Mouse (Mus musculus): Measurements from ENCODE around the gene Usp29.
"Not testable (repeated sequence)": the region's sequence is repeated elsewhere in the genome, so short reads cannot be mapped to it uniquely, and the experiment has no call there.

The Usp29 gene

GRCm38 (mm10) chr7:6760170-6760569 lies 29.8 kb downstream of the Usp29 start:
- peak; percentile 90 for DNase-seq (ENCODE audit: low read depth, low spot score)

- DNase-seq (ENCODE audit: low read depth, low spot score) = no peak
Measured at GRCm38 (mm10) chr7:6765240-6765639, 34.9 kb downstream of the Usp29 start.

GRCm38 (mm10) chr7:6770286-6770685 lies 39.9 kb downstream of the Usp29 start:
- no peak for DNase-seq (ENCODE audit: low read depth, low spot score)

- DNase-seq (ENCODE audit: low read depth, low spot score) = not testable (repeated sequence)
Measured at GRCm38 (mm10) chr7:6773865-6774413, 43.6 kb downstream of the Usp29 start.

- no peak for DNase-seq (ENCODE audit: low read depth, low spot score)
Measured at GRCm38 (mm10) chr7:6776314-6777059, 46.1 kb downstream of the Usp29 start.

GRCm38 (mm10) chr7:6777107-6777506 lies 46.7 kb downstream of the Usp29 start:
- DNase-seq (ENCODE audit: low read depth, low spot score) = peak; percentile 22

GRCm38 (mm10) chr7:6777689-6778088 lies 47.3 kb downstream of the Usp29 start:
- no peak for DNase-seq (ENCODE audit: low read depth, low spot score)

GRCm38 (mm10) chr7:6779172-6779571 lies 48.8 kb downstream of the Usp29 start:
- DNase-seq (ENCODE audit: low read depth, low spot score) = no peak

- DNase-seq (ENCODE audit: low read depth, low spot score) = no peak
Measured at GRCm38 (mm10) chr7:6781541-6781940, 51.2 kb downstream of the Usp29 start.

- peak; percentile 58 for DNase-seq (ENCODE audit: low read depth, low spot score)
Measured at GRCm38 (mm10) chr7:6784340-6785073, 54.1 kb downstream of the Usp29 start.

- DNase-seq (ENCODE audit: low read depth, low spot score) = no peak
Measured at GRCm38 (mm10) chr7:6787000-6787399, 56.6 kb downstream of the Usp29 start.

GRCm38 (mm10) chr7:6788101-6788500 lies 57.7 kb downstream of the Usp29 start:
- DNase-seq (ENCODE audit: low read depth, low spot score) = no peak

GRCm38 (mm10) chr7:6791286-6792065 lies 61.1 kb downstream of the Usp29 start:
- no peak for DNase-seq (ENCODE audit: low read depth, low spot score)

- DNase-seq (ENCODE audit: low read depth, low spot score) = no peak
Measured at GRCm38 (mm10) chr7:6793240-6793639, 62.9 kb downstream of the Usp29 start.

GRCm38 (mm10) chr7:6793811-6794210 lies 63.4 kb downstream of the Usp29 start:
- DNase-seq (ENCODE audit: low read depth, low spot score) = peak; percentile 33

GRCm38 (mm10) chr7:6797408-6797807 lies 67.0 kb downstream of the Usp29 start:
- no peak for DNase-seq (ENCODE audit: low read depth, low spot score)

GRCm38 (mm10) chr7:6799105-6799805 lies 68.9 kb downstream of the Usp29 start:
- DNase-seq (ENCODE audit: low read depth, low spot score) = no peak

- no peak for DNase-seq (ENCODE audit: low read depth, low spot score)
Measured at GRCm38 (mm10) chr7:6800586-6801441, 70.4 kb downstream of the Usp29 start.

GRCm38 (mm10) chr7:6801642-6802041 lies 71.3 kb downstream of the Usp29 start:
- no peak for DNase-seq (ENCODE audit: low read depth, low spot score)

GRCm38 (mm10) chr7:6810556-6810955 lies 80.2 kb downstream of the Usp29 start:
- peak; percentile 63 for DNase-seq (ENCODE audit: low read depth, low spot score)

All from R1 (cell line).